Mouse (Mus musculus) embryonic facial prominence, embryonic 14.5 days (tissue): Measurements from ENCODE around the gene Nfatc4. TPM values are rescaled to one million over a fixed set of nuclear protein-coding genes. Genes with fewer than 3 reads are reported as not detected.

ENCODE experiments used
- ATAC-seq: fragments of 200-750 bp; cut with Nextera tagmentation; 2 replicates; pipeline ENCODE4 v1.8.0; 2017; ENCODE audit warnings: low read depth, moderate number of reproducible peaks, moderate TSS enrichment
- DNase-seq: peaks from one replicate; pipeline ENCODE4 v3.0.0-alpha.2; 2015; ENCODE audit warnings: low spot score
- H3K27ac ChIP-seq: fragments of 300-500 bp; sonication (generic); replicated peaks from 2 replicates; pipeline ENCODE4 v1.5.1; 2014; ENCODE audit warnings: low read depth, mild to moderate bottlenecking, low read length, moderate library complexity
- H3K27me3 ChIP-seq: fragments of 300-500 bp; sonication (generic); replicated peaks from 2 replicates; pipeline ENCODE4 v1.6.1; 2014; ENCODE audit warnings: low read length; ENCODE audit not compliant: control insufficient read depth, insufficient read depth
- H3K36me3 ChIP-seq: fragments of 300-500 bp; sonication (generic); 2 replicates; pipeline ENCODE4 v1.6.1; 2014; ENCODE audit warnings: low read length, mixed read lengths; ENCODE audit not compliant: control insufficient read depth, insufficient read depth
- H3K4me1 ChIP-seq: fragments of 300-500 bp; sonication (generic); 2 replicates; pipeline ENCODE4 v1.6.1; 2014; ENCODE audit warnings: antibody characterized with exemption, low read length; ENCODE audit not compliant: control insufficient read depth, insufficient read depth
- H3K4me2 ChIP-seq: fragments of 300-500 bp; sonication (generic); 2 replicates; pipeline ENCODE4 v1.6.1; 2014; ENCODE audit warnings: low read depth, mild to moderate bottlenecking, low read length, moderate library complexity, mixed read lengths
- H3K4me3 ChIP-seq: fragments of 300-500 bp; sonication (generic); 2 replicates; pipeline ENCODE4 v1.5.1; 2014; ENCODE audit warnings: low read depth, mild to moderate bottlenecking, low read length
- H3K9ac ChIP-seq: fragments of 300-500 bp; sonication (generic); 2 replicates; pipeline ENCODE4 v1.6.1; 2014; ENCODE audit warnings: low read depth, mild to moderate bottlenecking, low read length, moderate library complexity, mixed read lengths
- H3K9me3 ChIP-seq: fragments of 300-500 bp; sonication (generic); 2 replicates; pipeline ENCODE4 v1.6.1; 2016; ENCODE audit warnings: low read length; ENCODE audit not compliant: control insufficient read depth
- WGBS: fragments of 180-500 bp; shearing (Covaris S2); extraction: QIAGEN DNeasy Blood & Tissue Kit; methylation state at CpG from one replicate; pipeline ENCODE4 v1.1.7; 2014; 5-methylcytosine and 5-hydroxymethylcytosine counted together
- polyA plus RNA-seq: library from polyadenylated mRNA; unstranded; fragments of >200 nt; fragmentation: Nextera tagmentation; extraction: Ambion mirVana; gene quantifications from 2 replicates; pipeline ENCODE4 v1.2.1, GENCODE M21; 2014

Nfatc4 gene
- polyA plus RNA-seq, 1 experiment from 2014 or later = 56.5 TPM

DNA sequence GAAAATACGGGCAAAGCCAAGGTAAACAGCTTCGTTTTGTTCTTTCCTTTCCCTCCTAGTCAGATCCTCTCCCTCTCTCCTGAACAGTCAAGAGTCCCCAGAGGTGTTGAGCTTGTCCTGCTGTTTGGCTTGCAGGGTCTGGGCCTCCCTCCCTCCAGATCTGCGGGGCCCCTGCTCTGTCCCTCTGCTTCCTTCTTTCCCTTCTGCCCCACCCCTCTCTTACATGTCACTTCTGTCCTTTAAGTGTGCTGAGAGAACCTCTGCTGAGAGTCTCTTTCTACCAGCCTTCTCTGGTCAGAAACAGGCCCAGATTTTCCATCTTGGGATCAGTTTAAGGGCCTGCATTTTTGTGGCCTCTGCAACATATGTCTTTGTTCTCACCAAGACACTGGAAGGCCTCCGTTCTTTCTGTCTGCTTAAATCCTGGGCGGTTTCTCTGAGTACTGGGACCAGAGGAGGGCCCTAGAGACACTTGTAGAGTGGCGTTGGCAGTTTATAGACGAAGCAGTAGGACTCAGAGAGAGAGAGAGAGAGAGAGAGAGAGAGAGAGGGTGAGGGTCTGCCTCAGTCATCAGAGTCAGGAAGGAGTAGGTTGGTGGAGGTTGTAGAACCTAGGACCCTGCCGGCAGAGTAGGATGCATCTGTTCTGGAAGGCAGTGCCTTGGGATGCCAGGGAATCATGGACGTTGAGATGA is 31.6 kb downstream of the Nfatc4 start:
- no peaks in the 10 kb centered on the region for H3K27me3 ChIP-seq
- peaks cover 9% of the 10 kb centered on the region for H3K36me3 ChIP-seq
- no peak; the same call in 1 of the 2 replicates for ATAC-seq
- H3K27ac ChIP-seq = peak overlapping the region; percentile 97
- peak overlapping the region; percentile 80 for H3K4me3 ChIP-seq
- no peak for DNase-seq
- H3K9ac ChIP-seq = peak overlapping the region; percentile 83
- WGBS = 0% methylated on average over 9 of the region's 9 CpGs
- H3K9me3 ChIP-seq = no peaks in the 10 kb centered on the region
- peaks cover 52% of the 10 kb centered on the region for H3K4me1 ChIP-seq
- H3K4me2 ChIP-seq = peak overlapping the region; percentile 84

DNA sequence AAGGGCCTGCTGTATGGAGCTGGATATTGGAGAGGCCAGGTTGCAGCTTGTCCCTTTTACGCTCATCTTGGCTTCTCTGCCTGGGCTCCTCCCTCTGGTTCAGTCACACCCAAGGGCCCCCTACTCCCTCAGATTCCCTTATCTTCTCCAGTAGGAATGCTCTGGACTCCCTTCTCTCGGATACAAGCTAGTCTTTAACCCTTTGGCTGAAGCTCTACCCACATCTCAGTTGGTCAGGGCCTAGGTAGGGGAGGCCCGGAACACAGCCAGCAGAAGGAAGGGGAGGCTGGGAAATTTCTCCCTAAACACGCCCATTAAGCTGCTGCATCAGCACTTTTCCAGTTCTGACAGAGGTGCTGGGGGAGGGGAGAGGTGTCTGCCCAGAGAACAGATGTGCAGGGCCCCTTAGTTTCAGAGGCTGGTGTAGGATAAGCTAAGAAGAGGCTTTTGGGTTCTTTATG is 32.2 kb downstream of the Nfatc4 start:
- Histone ChIP-seq H3K27me3 (no peaks in the 10 kb centered on the region), H3K4me1 (peaks cover 52% of the 10 kb centered on the region), H3K9me3 (no peaks in the 10 kb centered on the region), H3K27ac (peak overlapping the region; percentile 97), H3K4me3 (peak overlapping the region; percentile 80), H3K36me3 (peaks cover 9% of the 10 kb centered on the region), H3K4me2 (peak overlapping the region; percentile 84), H3K9ac (peak overlapping the region; percentile 83)
- DNase-seq = peak; percentile 93
- 6% methylated on average over 4 of the region's 4 CpGs for WGBS
- ATAC-seq = peak; percentile 38

DNA sequence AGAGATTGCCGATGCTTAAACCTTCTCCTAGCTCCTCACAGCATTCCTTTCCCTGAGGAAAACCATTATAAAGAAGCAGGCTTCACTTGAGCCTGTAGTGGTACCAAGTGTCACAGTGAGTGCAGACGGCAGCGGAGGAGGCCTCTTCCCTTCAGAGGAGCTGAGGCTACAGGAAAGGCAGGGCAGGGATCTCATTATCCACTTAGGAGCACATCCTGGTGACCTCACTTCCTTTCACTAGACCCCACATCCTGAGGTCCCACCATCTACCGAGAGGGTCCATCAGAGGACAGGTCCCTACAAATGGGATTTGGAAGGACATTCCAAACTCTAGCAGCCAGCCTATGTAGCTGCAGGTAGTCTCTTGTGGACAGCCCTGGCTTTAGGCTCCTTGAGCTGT is 34.6 kb downstream of the Nfatc4 start:
- DNase-seq = no peak
- no peak for ATAC-seq
- no peaks in the 10 kb centered on the region for H3K9me3 ChIP-seq
- H3K4me1 ChIP-seq = peaks cover 40% of the 10 kb centered on the region
- no peaks in the 10 kb centered on the region for H3K27me3 ChIP-seq
- H3K4me3 ChIP-seq = peak overlapping the region; percentile 80
- WGBS = 26% methylated on average over 4 of the region's 4 CpGs
- peaks cover 13% of the 10 kb centered on the region for H3K36me3 ChIP-seq
- H3K27ac ChIP-seq = no peak overlapping the region
- peak overlapping the region; percentile 48; the same call in 1 of the 2 replicates for H3K9ac ChIP-seq
- peak overlapping the region; percentile 84 for H3K4me2 ChIP-seq

DNA sequence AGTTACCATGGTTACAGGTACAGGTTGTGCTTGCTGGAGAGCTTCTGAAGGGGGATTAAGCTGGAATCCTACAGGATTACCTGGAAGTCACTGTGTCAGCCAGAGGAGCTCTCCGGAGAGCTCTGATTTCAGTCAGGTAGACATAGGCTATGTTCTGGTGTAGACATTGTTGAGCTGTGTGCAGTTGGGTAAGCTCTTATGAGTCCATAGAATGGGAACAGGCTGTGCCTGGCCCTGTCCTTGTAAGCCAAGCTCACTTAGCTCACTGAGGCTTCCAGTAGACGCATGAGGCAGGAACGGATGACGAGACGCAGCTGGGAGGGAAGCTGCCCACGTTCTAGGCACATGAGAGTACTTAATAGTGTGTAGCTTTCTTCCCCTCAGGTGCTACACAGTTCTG is 39.2 kb downstream of the Nfatc4 start:
- WGBS = 60% methylated on average over 6 of the region's 6 CpGs
- peaks cover 32% of the 10 kb centered on the region for H3K4me1 ChIP-seq

DNA sequence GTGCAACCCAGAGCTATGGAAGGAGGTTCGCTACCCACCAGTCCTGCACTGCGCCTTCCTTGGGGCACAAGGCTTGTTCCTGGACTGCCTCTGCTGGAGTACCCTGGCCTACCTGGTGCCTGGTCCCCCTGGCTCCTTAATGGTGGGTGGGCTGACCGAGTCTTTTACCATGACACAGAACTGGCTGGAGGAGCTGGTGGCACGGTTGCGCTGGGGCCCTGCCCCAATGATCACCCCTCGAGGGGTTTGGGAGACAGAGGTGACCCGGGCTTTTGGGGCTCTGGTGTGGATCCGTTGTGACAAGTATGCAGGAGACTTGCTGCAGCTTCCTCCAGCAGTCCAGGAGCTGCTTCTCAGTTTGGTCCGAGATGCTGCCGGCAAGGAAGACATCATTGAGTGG is 40.0 kb downstream of the Nfatc4 start:
- Histone ChIP-seq H3K27ac (no peak overlapping the region), H3K4me2 (no peak overlapping the region), H3K4me1 (peaks cover 24% of the 10 kb centered on the region), H3K36me3 (peaks cover 54% of the 10 kb centered on the region), H3K4me3 (no peak overlapping the region), H3K27me3 (no peaks in the 10 kb centered on the region), H3K9ac (no peak overlapping the region), H3K9me3 (no peaks in the 10 kb centered on the region)
- 90% methylated on average over 10 of the region's 10 CpGs for WGBS
- DNase-seq = no peak
- ATAC-seq = no peak

More for the DNA sequence above, 39.2 kb downstream of the Nfatc4 start:
- no peak overlapping the region for H3K4me3 ChIP-seq
- peaks cover 53% of the 10 kb centered on the region for H3K36me3 ChIP-seq
- no peaks in the 10 kb centered on the region for H3K27me3 ChIP-seq
- H3K9me3 ChIP-seq = no peaks in the 10 kb centered on the region
- ATAC-seq (peak; percentile 38; the same call in 1 of the 2 replicates), DNase-seq (no peak)
- no peak overlapping the region for H3K27ac ChIP-seq
- H3K4me2 ChIP-seq = no peak overlapping the region
- H3K9ac ChIP-seq = no peak overlapping the region

DNA sequence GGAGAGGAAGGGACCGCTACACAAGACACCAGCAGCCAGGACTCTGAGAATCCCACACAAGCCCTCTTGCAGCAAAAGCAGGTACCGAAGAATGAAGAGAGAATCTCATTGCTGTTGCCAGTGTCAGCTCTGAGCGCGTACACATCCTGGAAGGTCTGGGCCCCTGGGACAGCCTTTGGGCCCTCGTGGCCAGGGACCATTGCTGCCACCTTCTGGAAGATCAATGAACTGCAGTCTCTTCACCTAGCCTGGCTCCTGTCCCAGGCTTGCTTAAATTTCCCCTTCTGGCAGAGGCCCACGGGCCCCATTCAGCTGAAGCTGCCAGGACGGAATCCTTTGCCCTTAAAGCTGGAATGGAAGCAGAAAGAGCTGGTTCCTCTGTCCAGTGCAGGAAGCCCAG is 40.8 kb downstream of the Nfatc4 start:
- peaks cover 16% of the 10 kb centered on the region; the same call in 1 of the 2 replicates for H3K4me1 ChIP-seq
- H3K27me3 ChIP-seq = no peaks in the 10 kb centered on the region
- no peak overlapping the region for H3K4me2 ChIP-seq
- H3K9me3 ChIP-seq = no peaks in the 10 kb centered on the region
- 26% methylated on average over 7 of the region's 7 CpGs for WGBS
- peak overlapping the region; percentile 58; the same call in 1 of the 2 replicates for H3K27ac ChIP-seq
- peaks cover 59% of the 10 kb centered on the region for H3K36me3 ChIP-seq
- ATAC-seq = peak; percentile 72
- 0 out of 2 replicates have a peak overlapping the region, but pooled peaks have one; percentile 45 for H3K9ac ChIP-seq
- DNase-seq = peak; percentile 84
- no peak overlapping the region for H3K4me3 ChIP-seq

DNA sequence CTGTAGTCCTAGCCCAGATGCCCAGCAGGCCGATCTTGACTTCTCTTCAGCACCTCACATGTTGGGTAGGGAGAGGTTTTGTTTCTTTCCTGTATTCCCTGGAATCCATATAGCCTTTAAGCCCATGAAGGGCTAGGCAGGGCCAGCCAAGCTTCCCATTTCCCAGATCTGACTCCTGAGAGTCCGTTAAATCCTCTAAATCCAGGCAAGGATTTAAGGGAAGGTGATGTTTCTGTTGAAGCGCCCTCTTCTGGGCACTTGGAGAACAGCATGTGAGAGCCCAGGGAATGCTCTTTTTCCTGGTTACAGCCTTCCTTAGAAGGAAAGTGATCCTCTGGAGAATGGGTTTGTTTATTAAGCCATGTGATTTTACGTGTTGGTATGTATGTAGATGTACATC is 44.0 kb downstream of the Nfatc4 start:
- Histone ChIP-seq H3K9ac (no peak overlapping the region), H3K4me1 (peaks cover 11% of the 10 kb centered on the region; the same call in 1 of the 2 replicates), H3K9me3 (no peaks in the 10 kb centered on the region), H3K27me3 (no peaks in the 10 kb centered on the region), H3K27ac (no peak overlapping the region), H3K36me3 (peaks cover 90% of the 10 kb centered on the region), H3K4me3 (no peak overlapping the region), H3K4me2 (no peak overlapping the region)
- DNase-seq (peak; percentile 47), ATAC-seq (no peak)
- WGBS = 33% methylated on average over 4 of the region's 4 CpGs

DNA sequence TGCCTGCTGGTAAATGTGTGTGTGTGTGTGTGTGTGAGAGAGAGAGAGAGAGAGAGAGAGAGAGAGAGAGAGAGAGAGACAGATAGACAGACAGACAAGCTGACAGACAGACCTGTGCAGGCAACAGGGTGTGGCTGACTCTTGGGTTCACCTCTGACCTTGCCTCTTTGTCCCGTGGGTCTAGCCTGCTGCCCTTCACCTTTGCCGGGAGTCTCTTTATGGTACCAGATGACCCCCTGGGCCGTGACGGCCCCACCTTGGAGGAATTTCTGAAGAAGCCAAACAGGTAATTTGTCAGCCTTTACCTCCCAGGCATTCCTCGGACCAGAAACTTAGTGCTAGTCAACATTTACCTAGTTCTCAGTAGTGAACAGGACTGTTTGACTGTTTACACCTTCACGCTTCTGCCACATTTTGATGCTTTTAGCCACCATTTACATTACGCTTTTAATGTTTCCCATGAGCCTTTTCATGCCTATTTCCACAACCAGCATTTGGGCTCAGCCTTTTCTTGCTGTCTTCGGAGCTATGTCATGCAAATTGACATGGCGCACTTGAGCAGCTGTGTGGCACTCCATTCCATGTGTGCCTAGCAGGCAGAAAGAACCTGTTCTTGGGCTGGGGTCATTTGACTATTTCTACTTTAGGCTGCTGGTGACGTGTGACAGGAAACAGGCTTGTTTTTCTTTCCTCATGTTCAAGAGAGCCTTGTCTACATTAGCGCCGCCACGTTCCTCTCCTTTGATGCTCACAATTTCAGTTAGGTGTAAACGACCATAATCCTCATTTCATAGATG is 45.5 kb downstream of the Nfatc4 start:
- Histone ChIP-seq H3K4me3 (no peak overlapping the region), H3K36me3 (peaks cover 96% of the 10 kb centered on the region), H3K4me2 (no peak overlapping the region), H3K27ac (no peak overlapping the region), H3K9ac (no peak overlapping the region), H3K4me1 (peaks cover 11% of the 10 kb centered on the region), H3K27me3 (no peaks in the 10 kb centered on the region), H3K9me3 (no peaks in the 10 kb centered on the region)
- 83% methylated on average over 14 of the region's 14 CpGs for WGBS
- no peak for DNase-seq
- no peak for ATAC-seq
